Mouse (Mus musculus) embryo, embryonic 11 days (tissue): Measurements from ENCODE around the gene Ppp2r3d.
"Not testable (repeated sequence)": the region's sequence is repeated elsewhere in the genome, so short reads cannot be mapped to it uniquely, and the experiment has no call there.

ENCODE experiments used
- DNase-seq: peaks from one replicate; pipeline ENCODE4 v3.0.0-alpha.2; 2015

Gene Ppp2r3d

GRCm38 (mm10) chr9:124476096-124476902 is at the start of gene Ppp2r3d:
Gene Ppp2r3d (minus strand): TSS chr9:124476898.
- peak; percentile 20 for DNase-seq

- DNase-seq: not testable (repeated sequence)
Observed at GRCm38 (mm10) chr9:124493693-124494092, 17.0 kb upstream of the Ppp2r3d start, which contains the start of gene Gm21836. Gene Gm21836 (minus strand): TSS chr9:124493793.

- not testable (repeated sequence) for DNase-seq
Observed at GRCm38 (mm10) chr9:124480361-124480980, 3.8 kb upstream of the Ppp2r3d start.

- DNase-seq: no peak
Observed at GRCm38 (mm10) chr9:124478081-124478480, 1.4 kb upstream of the Ppp2r3d start.

DNA sequence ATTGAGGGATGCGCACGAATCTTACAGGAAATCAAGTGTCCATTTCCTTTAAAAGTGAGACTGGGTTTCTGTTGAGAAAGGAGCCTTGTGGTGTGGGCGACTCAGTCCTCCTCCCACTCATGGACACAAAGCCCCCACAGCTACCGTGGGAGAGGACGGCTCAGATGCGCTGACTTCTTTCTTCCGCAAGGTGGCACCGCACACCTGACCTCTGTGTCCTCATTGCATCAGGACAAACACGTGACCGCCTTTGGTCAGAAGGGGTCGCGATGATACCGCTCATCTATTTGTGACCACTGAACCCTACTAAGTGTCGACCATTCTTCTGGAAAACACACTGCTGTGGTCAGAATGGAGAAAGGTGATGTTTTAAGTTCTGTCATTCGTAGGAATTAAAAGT is 1.0 kb downstream of the Ppp2r3d start:
- DNase-seq: no peak

- DNase-seq: peak; percentile 37
Observed at GRCm38 (mm10) chr9:124456572-124456971, 20.1 kb downstream of the Ppp2r3d start.

DNA sequence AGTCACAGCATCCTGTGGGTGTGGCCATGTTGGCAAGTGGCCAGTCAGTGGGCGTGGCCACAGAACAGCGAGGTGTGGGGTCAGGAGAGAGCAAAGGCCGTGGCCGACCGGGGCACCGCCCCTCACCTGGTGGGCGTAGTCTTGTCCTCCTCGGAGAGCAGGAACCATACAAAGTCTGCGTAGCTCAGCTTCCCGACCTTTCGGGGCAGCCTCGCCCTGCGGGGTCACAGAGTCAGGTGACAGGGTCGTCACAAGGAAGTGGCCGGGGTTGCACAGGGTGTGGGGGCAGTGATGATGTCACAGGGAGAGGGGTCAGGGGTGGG is 34.2 kb downstream of the Ppp2r3d start:
- no peak for DNase-seq

GRCm38 (mm10) chr9:124441681-124442532 is 34.8 kb downstream of the Ppp2r3d start:
- no peak for DNase-seq

GRCm38 (mm10) chr9:124440724-124441045 is 36.0 kb downstream of the Ppp2r3d start:
- no peak for DNase-seq

- peak; percentile 4 for DNase-seq
Observed at GRCm38 (mm10) chr9:124439848-124440723, 36.6 kb downstream of the Ppp2r3d start.

- no peak for DNase-seq
Observed at GRCm38 (mm10) chr9:124439403-124439847, 37.3 kb downstream of the Ppp2r3d start.

DNA sequence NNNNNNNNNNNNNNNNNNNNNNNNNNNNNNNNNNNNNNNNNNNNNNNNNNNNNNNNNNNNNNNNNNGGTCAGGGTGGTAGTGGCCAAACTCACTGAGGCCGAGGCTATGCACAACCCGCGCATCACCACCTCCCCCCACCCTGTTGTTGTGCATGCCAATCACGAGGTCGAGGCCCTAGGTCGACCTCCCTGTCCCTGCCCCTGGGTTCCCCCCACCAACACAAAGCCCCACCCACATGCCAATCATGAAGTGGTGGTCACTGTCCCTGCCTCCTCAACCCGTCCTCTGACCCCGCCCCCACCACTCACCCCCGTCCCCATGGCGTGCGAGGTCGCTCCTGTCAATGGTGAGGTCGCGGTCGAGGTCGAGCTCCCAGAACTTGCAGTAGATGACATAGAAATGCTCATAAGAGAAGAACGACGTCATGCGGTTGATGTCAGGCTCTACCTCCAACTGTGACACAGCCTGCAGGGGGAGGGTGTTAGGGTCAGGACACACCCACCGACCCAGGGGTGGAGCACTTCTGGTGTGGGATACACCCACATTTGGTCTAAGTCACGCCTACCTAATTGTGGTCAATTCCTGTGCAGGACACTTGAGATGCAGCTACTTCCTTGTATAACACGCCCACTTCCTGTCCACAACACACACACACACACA is 37.9 kb downstream of the Ppp2r3d start:
- no peak for DNase-seq

DNA sequence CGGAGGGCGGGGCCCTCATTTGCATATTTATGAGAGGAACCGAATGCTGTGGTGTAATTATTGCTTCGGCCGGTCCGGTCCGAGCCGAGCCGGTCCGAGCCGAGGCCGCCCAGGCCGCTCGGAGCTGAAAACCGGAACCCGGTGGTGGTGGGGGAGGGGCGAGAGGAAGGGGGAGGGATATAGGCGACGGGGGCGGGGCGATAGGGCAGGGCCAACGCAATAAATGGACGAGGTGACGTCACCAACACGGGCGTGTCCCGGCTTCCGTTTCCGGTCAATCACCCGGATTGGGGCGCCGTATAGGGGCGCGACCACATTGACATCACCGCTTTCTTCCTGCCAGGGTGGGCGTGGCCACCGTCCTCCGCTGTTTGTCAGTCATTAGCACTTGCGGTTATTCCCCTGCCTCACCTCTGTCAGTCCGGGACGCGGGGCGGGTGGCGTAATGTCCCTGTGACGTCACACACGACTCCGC is 51.2 kb downstream of the Ppp2r3d start:
- DNase-seq: peak; percentile 97

- DNase-seq: peak; percentile 99
Observed at GRCm38 (mm10) chr9:124424542-124425410, 51.9 kb downstream of the Ppp2r3d start.

DNA sequence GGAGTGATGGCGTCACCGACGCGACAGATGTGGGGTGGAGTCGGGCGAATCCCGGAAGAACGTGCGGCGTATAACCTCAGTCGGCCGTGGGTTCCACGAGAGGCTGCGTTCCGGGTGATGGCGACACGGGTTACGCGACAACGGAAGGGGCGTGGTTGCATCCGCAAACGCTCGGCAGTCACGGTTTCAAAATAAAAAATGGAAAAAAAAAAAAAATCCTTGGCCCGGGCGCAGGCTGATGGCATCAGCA is 52.5 kb downstream of the Ppp2r3d start:
- no peak for DNase-seq

- DNase-seq: peak; percentile 96
Observed at GRCm38 (mm10) chr9:124423552-124424291, 53.0 kb downstream of the Ppp2r3d start.

- peak; percentile 97 for DNase-seq
Observed at GRCm38 (mm10) chr9:124422900-124423551, 53.7 kb downstream of the Ppp2r3d start.

DNA sequence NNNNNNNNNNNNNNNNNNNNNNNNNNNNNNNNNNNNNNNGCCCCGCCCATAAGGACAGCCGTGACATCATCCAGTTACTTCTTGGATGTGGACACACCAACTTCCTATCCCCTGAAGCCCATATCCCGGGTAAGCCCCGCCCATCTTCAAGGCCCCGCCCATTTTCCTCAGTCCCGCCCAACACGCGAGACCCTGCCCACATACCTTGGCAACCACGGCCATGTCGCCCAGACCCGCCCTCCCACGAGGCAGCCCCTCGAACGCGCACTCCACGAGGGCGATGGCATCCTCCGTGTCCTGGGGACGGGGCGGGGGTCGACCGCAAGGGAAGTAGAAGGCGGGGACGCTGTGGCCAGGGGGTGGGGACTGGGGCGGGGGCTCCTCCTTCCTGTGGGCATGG is 54.3 kb downstream of the Ppp2r3d start:
- DNase-seq: no peak

GRCm38 (mm10) chr9:124412921-124413320 is 63.8 kb downstream of the Ppp2r3d start:
- no peak for DNase-seq

- no peak for DNase-seq
Observed at GRCm38 (mm10) chr9:124411553-124411952, 65.1 kb downstream of the Ppp2r3d start.
